Mouse (Mus musculus) T-helper 1 cell (primary cell): Measurements from ENCODE around the gene Tmprss6.

Experiments
- in situ Hi-C: fragments of 300-600 bp; cut with MboI, MseI; formaldehyde crosslinking; loops from one replicate; pipeline ENCODE4 v1.15.1; 2025; ENCODE audit warnings: high pct_unique_total_duplicates

Gene Tmprss6

DNA sequence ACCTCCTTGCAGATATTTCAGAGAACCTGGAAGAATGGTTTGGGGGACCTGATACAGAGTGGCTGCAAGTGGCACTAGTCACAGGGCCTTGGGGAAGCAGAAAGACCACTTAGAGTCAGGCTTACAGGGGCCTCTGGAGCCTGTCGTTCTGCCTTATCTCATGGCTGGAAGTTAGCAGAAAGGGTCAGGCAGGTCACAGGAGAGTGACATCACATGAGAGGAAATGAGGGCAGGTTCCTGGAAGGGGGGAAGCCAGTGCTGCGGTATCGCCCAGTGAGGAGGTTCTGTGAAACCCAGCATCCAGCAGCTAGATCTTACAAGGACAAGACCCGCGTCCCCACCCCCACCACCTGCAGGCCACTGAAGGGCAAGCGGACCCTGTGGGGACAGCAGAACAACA lies 19.3 kb downstream of the Tmprss6 start:
- in situ Hi-C loops, result loop anchor here (5.0 kb wide), 2 partner anchors 33 to 88 kb away; no protein-coding TSS in a partner anchor

DNA sequence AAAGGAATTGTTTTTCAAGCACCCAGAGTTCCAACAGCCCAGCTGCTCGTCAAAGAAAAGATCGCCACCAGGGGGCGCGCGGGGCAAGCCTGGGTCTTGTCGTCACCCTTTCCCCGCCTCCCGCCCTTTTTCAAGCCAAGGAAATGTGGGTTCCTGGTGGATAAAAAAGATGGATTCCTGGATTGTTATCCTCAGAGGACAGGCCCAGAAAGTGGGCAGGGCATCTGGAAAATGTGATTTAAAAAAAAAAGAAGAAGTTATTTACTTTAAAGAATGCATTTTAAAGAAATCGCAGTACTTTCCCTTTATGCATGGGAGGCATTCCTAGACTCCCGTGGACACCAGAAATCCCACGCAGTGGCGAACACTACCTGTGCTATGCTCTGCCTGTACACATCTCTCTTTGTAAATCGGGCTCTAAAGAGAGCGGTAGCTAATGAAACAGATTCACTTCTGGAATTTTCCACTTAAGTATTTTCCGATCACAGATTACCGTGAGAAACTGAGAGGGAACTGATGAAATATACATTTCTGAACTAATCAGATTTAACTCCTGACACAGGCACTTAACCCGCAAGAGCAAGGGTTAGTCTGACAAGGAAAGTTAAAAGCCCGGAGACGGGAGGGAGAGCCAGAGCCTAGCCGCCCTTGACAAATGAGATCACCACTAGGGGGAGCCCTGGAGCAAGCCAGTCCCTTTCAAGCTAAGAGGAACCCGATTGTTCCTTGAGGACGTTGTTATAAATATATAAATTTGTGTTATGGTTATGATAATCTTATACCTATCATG lies 20.5 kb downstream of the Tmprss6 start:
- in situ Hi-C loops, result loop anchor here (5.0 kb wide), 2 partner anchors 34 to 89 kb away; no protein-coding TSS in a partner anchor

DNA sequence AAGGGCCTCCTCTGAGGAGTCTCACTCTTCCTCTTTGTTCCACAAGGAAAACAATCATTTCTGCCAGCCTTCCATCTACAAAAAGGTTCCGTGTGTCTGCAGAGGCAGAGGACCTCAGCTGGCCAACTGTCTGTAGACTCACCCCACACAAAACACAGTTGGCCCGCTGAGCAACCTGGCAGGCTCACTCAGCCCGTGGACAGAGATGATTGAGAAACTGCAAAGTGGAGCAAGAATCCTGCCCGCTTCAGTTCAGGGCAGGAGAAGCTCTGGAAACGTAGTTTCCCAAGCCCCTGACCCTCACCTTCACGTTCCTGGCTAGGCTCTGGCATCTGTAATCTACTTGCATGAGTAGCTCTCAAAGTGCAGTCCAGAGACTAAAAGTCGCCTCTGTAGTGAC lies 21.3 kb downstream of the Tmprss6 start:
- in situ Hi-C loops, result loop anchor here (5.0 kb wide), 2 partner anchors 35 to 90 kb away; no protein-coding TSS in a partner anchor

DNA sequence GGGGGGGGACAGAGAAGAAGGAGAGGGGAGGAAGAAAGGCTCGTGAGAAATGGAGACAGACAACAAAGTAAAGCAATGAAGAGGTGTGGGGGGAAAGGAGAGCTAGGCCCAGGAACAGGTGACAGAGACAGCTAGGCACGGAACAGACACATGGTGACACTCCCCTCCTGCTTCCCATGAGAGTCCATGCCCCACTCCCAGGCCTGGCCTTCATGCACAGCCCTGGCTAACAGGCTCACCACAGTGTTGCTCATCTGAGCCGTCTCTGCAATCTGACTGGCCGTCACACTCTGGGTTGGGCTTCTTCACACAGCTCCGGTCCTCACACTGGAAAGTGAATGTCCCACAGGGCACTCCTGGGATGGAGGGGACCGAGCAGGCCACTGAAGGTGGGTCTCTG lies 24.6 kb downstream of the Tmprss6 start:
- in situ Hi-C loops, result no loop called here

DNA sequence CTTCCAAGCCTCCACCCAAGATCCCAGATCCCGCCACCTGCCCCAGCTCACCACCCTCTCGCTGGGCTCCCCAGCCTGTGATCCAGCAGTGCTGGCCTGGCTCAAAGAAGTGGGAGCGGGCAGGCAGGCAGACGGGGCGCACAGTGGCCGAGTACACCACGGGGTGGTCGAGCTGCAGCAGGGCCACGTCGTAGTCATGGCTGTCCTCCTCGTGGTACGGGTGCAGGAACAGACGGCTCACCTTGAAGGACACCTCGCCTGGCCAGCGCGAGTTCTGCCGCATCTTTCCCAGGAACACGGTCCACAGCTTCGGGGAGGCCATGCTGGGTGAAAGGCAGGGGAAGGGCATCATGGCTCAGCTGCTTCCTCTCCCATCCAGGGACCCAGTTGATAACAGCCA lies 26.2 kb downstream of the Tmprss6 start:
- in situ Hi-C loops, result no loop called here

DNA sequence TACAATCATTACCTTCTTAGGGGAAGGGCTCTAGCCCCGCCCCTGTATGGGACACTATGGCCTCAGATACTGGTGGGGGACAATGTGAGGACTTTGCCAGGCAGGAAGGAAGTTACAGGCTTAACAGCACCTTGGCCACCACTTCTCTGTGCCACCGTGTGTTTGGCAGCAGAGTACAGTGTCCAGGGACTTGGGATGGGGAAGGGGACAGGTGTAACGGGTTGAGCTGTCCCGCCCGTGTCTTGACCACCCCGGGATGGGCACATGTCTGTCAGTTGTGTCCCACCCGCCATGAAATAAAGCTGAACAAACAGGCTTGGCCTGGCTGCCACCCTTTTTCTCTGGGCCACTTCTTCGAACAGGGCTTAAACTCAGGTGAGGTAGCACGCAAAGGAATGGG lies 29.5 kb downstream of the Tmprss6 start:
- in situ Hi-C loops, result no loop called here

DNA sequence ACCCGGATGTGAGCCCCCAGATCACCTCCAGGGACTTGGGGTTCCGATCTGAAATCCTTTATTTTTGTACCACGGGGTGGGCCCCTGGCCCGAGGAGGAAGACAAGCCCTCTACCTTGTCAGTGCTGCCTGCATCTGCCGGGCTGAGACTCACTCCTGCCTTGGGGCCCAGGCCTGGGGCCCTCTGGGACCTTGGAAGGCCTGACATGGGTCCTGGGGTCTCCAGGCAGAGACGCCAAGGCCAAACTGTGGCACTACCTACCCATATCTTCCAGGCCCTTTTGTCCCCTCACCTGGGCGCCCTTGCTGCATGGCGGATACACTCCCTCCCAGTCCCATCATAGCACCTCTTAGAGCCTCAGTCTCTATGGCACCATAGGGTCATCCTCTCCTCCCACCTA lies 29.9 kb downstream of the Tmprss6 start:
- in situ Hi-C loops, result no loop called here

DNA sequence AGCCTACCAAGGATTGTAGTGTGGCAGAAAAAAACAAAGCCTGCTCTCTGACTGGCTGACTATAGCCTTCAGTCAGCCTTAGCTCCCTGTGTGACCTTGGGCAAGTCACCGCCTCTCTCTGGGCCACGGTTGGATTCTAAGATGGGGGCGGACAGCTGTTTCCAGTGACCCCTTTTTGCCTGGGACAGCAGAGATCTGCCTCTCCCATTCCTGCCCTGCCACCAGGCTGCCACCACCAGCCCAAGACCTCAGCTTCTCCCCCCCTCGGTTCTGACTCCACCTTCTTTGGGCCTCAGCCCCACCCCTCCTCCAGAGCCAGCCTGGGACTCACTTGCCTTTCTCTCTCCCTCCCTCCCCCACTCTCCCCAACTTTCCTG lies 30.4 kb downstream of the Tmprss6 start:
- in situ Hi-C loops, result no loop called here

DNA sequence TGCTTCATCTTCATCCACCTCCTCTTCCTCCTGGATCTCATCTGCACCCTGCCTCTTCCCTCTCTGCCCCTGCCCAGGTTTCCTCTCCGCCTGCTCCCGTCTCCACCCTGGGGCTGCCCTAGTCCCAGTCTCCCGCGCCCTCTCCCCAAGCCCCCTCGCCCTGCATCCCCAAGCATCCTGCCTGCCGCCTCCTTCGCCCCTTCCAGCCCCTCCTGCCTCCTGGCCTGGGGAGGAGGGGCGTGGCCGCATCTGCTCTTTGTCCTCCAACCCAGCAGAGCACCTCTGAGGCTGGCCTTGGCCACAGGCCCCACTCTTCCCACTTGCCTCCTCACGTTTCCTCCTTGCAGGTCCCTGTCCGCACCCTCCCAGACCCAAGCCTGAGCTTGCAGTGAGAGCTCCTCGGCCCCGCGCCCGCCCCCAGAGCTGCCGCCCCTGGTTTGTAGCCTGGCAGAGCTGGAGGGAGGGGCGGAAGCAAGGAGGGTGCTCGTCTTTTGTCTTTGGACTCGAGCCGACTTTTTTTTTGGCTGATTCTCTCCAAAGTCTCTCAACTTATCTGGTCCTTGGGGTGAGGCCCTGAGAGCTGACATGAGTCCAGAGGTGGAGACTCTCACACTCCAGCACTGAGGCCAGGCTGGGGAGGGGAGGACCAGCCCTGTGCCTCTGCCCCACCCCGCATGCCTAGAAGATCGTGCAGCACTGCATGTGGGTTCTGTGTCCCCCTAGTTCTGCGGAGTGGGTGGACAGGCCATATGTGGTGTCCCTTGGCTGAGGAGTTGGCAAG lies 31.0 kb downstream of the Tmprss6 start:
- in situ Hi-C loops, result no loop called here

DNA sequence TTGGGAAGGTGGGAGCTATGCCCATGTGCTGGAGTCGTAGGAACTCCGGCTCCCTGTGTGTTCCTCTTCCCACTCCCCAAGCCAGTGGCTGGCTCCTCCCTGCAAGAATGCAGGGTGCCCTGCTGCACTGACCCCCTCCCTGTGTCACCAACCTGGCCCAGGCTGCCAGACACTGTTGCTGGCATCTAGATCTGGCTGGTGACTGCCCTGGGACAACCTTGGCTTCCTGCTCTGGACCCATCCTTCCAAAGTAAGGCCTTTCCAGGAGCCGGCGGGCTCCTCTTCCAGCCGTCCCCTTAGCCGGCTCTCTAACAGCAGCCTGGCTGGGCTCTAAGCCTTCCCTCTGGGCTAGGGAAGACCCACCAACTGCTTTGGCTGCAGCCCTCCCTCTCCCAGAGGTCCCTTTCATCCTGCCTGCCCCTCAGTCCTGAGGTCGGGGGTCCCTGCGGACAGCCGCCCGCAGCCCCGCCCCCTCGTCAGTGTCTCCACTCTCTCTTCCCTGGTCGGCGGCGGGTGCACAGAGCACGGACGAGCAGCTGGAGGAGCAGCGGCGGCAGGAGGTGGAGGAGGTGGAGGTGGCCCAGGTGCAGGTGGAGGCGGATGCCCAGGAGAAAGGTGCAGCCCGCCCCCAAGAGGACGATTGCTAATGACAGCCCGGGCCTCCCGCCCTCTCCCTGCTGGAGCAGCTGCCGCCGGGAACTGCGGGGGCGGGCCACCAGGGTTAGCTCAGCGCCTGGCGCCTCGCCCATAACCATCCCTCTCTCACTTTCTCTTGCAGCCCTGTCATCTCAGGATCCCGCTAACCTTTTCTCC lies 31.8 kb downstream of the Tmprss6 start:
- in situ Hi-C loops, result no loop called here

DNA sequence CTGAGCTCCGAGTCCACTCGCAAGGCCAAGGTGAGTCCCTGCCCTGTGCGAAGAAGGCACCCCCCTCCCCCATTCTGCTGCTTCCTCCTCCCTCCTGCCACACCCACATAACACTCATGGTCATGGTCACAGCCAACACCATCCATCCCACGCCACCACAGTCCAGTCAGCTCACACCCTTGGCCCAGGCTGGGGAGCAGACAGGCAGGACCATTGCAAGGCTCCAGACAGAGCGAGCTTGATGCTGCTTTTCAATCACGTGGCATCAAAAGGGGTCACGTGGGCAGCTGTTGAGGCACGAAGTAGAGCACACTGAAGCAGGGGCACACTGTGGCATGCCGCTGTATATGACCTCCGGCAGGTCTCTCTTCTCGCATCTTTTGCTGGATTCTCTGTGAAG lies 32.8 kb downstream of the Tmprss6 start:
- in situ Hi-C loops, result no loop called here

DNA sequence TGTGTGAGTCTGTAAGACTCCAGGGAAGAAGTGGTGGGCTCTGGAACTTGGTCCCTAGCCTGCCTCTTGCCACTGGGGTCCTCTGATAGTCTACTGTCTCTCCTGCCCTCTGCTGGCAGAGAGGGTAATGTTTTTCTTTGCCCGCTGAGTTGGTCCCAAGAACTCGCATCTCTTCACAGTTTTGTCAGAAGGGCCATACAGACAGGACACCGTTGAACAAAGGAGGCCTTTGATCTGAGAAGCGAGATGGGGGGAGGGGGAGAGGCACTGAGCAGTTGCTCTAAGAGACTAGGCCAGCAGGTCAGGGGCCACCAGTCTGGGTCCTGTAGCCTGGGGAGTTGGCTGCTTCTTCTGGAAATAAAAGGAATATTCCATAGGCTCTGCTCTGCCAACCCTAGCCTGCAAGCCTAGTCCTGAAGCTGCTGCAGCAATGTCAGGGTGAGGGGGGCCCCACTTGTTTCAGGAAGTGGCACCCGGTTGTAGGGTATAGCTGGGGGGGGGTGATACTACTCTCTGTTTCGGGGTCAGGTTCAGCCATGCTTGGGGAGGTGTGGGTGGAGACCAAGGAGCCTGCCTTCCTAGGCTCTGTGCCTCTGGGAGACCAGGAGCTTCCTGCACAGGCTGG lies 33.4 kb downstream of the Tmprss6 start:
- in situ Hi-C loops, result no loop called here

DNA sequence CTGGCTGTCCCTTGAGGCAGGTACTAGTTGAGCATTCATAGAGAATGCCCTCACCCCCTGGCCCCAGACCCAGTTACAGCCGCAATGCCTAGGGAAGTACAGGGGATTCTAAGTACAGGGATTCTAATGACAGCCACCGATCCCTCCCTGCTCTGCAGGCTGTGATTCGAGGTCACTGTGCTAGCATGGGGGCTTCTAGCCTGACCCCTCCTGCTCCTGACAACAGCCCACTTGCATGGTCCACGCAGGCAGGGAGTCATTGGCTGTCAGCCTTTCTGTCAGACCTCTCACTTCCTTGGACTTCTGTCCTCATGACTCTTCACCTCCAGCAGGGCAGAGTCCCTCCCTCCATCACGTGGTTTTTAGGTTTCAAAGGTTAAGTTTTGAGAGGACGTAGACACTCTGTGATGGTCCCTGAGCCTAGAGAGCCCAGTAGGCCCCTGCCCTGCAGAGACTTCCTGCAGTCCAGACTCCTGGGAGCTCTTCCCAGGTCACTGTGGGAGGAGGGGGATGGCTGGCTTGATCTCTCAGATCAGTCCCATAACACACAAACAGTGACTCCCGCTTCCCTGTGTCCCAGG lies 36.8 kb downstream of the Tmprss6 start:
- in situ Hi-C loops, result no loop called here

DNA sequence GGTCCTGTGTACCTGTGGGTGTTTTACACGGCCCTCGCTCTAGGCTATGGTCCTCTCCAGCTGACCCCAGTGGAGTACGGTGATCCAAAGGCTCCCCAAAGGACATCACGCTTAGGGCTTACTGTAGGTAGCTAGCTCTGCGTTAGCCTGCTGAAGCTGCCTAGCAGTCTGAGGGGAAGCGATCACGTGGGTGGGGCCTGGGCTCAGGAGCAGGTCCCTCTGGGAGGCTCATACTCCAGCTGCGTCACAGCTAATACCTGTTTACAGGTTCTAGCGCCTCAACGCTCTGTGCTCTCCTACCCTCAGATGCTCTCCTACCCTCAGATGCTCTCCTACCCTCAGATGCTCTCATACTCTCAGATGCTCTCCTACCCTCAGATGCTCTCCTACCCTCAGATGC lies 37.6 kb downstream of the Tmprss6 start:
- in situ Hi-C loops, result no loop called here

DNA sequence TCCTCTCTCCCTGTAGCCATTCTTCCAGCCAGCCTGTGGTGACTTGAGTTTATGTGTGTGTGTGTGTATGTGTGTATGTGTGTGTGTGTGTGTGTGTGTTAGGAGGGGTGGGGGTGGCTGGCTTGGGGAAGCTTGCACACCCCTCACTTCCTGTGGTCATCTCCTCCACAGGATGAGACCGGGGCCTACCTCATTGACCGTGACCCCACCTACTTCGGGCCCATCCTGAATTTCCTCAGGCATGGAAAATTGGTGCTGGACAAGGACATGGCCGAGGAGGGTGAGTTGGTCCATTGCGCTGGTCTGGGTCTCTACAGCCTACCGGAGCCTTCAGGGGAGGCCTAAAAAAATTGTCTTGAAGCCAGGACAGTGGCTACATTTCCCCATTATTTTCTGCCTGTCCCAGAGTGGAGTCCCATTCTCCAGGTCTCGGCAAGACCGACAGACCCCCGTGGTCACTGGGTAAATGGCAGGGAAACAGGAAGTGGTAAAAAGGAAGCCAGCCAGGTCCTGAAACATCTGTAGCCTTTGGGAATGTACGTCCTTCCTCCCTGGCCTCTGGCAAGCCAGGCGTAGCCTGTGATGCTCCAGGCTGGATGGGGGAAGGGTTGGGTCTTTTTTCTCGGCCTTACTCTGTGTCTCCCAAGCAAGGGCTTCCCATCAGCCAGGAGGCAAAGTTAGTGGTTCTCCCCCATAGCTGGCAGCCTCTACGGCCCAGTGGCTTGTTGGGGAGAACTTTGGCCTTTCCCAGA lies 38.4 kb downstream of the Tmprss6 start:
- in situ Hi-C loops, result no loop called here

DNA sequence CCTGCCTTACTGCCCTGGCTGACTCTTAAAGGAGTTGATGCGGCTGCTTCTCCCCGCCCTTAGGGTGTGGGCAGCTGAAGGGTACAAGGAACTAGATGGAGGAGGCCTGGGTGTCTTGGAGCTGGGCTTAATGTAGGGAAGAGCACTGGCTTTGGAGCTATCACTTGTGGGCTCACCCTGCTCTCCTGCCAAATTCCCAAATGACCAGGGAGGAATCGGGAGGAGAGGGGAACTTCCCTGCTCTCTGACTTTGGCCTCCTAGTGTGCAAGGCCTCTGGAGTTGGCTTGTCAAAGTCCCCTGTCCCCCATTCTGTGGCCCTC lies 39.3 kb downstream of the Tmprss6 start:
- in situ Hi-C loops, result no loop called here

DNA sequence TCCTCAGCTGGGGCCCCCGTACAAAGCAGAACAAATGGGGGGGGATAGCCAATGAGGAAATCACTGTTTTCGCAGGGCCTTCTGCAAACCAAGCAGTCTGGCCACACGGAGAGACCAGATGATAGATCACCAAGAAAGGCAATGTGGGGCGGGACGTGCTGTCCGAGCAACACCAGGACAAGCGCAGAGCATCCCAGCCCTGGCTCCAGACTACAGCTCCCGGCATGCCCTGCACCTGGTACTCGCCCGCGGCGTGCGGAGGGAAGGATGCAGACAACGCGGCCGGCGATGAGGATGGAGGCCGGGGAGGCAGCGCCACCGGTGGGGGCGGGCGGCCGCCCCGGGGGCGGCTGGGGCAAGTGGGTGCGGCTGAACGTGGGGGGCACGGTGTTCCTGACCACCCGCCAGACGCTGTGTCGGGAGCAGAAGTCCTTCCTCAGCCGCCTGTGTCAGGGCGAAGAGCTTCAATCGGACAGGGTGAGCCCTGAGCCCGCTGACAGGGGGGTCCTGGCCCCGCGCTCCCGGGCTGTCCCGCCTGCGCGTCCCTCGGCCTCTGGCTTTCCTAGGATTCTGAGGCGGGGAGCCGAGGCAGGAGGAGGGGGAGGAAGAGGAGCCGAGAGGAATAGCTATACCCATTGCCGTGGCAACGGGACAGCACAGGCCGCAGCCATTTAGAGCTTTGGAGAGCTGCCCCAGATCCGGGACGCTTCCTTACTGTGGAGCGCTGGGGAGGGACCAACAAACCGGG lies 39.9 kb downstream of the Tmprss6 start, which contains the start of gene Kctd17:
Gene Kctd17 (plus strand): TSS at position 174 of the 748 bp plus-strand sequence.
- in situ Hi-C loops, result no loop called here

DNA sequence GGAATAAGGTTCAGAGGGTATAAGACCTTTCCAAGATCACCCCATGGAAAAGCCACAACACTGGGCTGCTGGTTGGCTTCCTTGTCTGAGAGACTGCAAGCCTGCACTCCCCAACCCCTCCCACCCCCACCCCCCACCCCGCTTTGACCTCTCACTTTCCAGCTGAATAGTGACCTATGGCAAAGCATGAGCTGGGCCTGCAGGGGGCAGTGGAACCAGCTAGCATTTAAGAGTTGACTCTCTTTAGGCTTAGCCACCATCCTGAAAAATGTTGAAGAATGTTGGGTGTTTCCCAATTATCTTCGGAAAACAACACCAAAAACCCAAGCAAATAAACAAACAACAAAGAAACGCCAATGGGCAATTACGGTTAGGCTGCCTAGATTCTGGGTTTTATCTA lies 43.2 kb downstream of the Tmprss6 start:
- in situ Hi-C loops, result no loop called here

DNA sequence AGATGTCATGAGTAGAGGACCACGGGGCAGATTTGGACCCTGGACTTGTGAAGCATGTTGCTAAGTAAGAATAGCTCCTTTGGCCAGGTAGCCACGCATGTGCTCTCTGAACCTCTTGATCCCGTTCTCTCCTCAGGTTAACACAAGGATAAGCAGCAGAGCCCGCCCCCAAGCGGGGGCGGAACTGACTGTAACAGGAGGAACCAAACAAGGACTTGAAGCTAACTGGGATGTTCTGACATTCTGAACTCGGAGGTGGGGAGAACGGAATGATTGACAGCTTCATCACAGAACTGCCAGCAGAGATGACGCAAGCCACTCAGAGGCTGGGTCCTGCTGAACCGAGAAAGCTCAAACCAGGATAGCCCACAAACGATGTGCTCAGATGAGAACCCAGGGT lies 43.9 kb downstream of the Tmprss6 start:
- in situ Hi-C loops, result no loop called here
